Mouse (Mus musculus): ENCODE measurements around the gene Topaz1.

DNA sequence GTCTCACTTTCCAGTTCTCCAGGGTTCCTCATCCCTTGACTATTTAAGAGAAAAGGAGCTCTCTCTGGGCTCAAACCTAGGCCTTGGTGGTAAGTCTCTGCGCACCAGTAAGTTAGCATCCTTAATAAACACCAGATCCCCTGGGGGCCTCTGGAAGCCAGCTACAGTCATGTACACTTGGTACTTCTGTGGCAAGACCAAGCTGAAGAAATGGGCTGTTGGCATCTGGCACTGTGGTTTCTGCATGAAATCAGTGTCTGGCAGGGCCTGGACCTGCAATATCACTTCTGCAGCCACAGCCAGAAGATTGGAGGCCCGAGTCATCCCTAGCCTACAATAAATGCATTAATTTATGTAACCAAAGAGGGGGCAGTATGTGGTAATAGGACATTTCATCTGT is 32.1 kb upstream of the Topaz1 start:
- TF ChIP-seq CHD2 (IDR thresholded peaks at IDR 0.05; ENCODE audit: low read depth, low read length): no peak
- TF ChIP-seq HCFC1 (IDR thresholded peaks at IDR 0.05; ENCODE audit: borderline replicate concordance, insufficient read depth, low read length): no peak
- TF ChIP-seq ZC3H11A (IDR thresholded peaks at IDR 0.05; ENCODE audit: borderline replicate concordance, low read depth, low read length): no peak
- TF ChIP-seq ZNF384 (IDR thresholded peaks at IDR 0.05; ENCODE audit: low read depth, low read length): no peak
- TF ChIP-seq MAFK (IDR thresholded peaks at IDR 0.05; ENCODE audit: insufficient read depth, low read depth, low read length): no peak

All from ES-E14 (cell line).